Mouse (Mus musculus): Measurements from ENCODE around the gene Gatad2a. TPM values are rescaled to one million over a fixed set of nuclear protein-coding genes. Genes with fewer than 3 reads are reported as not detected.

Gene Gatad2a
- total RNA-seq, 2 experiments from 2014 or later, result 32.5 to 37.3 TPM

- DNase-seq (ENCODE audit: low spot score in 2 of 2), result no peak
Observed at GRCm38 (mm10) chr8:69938245-69938982, 57.8 kb downstream of the Gatad2a start.

- no peak for DNase-seq (ENCODE audit: low spot score in 2 of 2)
Observed at GRCm38 (mm10) chr8:69937466-69937865, 58.7 kb downstream of the Gatad2a start.

GRCm38 (mm10) chr8:69936050-69936794 lies 60.0 kb downstream of the Gatad2a start:
- peak in 1 of 2 experiments; percentile 16 for DNase-seq (ENCODE audit: low spot score in 2 of 2)

- DNase-seq (ENCODE audit: low spot score in 2 of 2), result no peak
Observed at GRCm38 (mm10) chr8:69935431-69935830, 60.8 kb downstream of the Gatad2a start.

- DNase-seq (ENCODE audit: low spot score in 2 of 2), result no peak
Observed at GRCm38 (mm10) chr8:69934582-69934981, 61.6 kb downstream of the Gatad2a start.

GRCm38 (mm10) chr8:69933811-69934210 lies 62.4 kb downstream of the Gatad2a start:
- no peak for DNase-seq (ENCODE audit: low spot score in 2 of 2)

GRCm38 (mm10) chr8:69926901-69927300 lies 69.3 kb downstream of the Gatad2a start:
- DNase-seq (ENCODE audit: low spot score in 2 of 2), result no peak

GRCm38 (mm10) chr8:69923986-69924385 lies 72.2 kb downstream of the Gatad2a start:
- DNase-seq (ENCODE audit: low spot score in 2 of 2), result no peak

GRCm38 (mm10) chr8:69921141-69921540 lies 75.0 kb downstream of the Gatad2a start:
- no peak for DNase-seq (ENCODE audit: low spot score in 2 of 2)

GRCm38 (mm10) chr8:69919876-69920662 lies 76.1 kb downstream of the Gatad2a start:
- DNase-seq (ENCODE audit: low spot score in 2 of 2), result peak in 1 of 2 experiments; percentile 25

GRCm38 (mm10) chr8:69919010-69919409 lies 77.2 kb downstream of the Gatad2a start:
- DNase-seq (ENCODE audit: low spot score in 2 of 2), result peak; percentile 67 to 92

GRCm38 (mm10) chr8:69918506-69918905 lies 77.7 kb downstream of the Gatad2a start:
- no peak for DNase-seq (ENCODE audit: low spot score in 2 of 2)

- peak in 1 of 2 experiments; percentile 51 for DNase-seq (ENCODE audit: low spot score in 2 of 2)
Observed at GRCm38 (mm10) chr8:69915748-69916147, 80.4 kb downstream of the Gatad2a start.

- DNase-seq (ENCODE audit: low spot score in 2 of 2), result no peak
Observed at GRCm38 (mm10) chr8:69914526-69914925, 81.7 kb downstream of the Gatad2a start.

- no peak for DNase-seq (ENCODE audit: low spot score in 2 of 2)
Observed at GRCm38 (mm10) chr8:69912478-69913074, 83.6 kb downstream of the Gatad2a start.

- no peak for DNase-seq (ENCODE audit: low spot score in 2 of 2)
Observed at GRCm38 (mm10) chr8:69911917-69912316, 84.3 kb downstream of the Gatad2a start.

- no peak for DNase-seq (ENCODE audit: low spot score in 2 of 2)
Observed at GRCm38 (mm10) chr8:69907106-69907505, 89.1 kb downstream of the Gatad2a start.

- DNase-seq (ENCODE audit: low spot score in 2 of 2), result no peak
Observed at GRCm38 (mm10) chr8:69906260-69906659, 89.9 kb downstream of the Gatad2a start.

GRCm38 (mm10) chr8:69904096-69904495 lies 92.1 kb downstream of the Gatad2a start:
- no peak for DNase-seq (ENCODE audit: low spot score in 2 of 2)

GRCm38 (mm10) chr8:69903063-69903542 lies 93.1 kb downstream of the Gatad2a start:
- DNase-seq (ENCODE audit: low spot score in 2 of 2), result peak; percentile 99 to 100
